8 mouse cellular contexts compared by ENCODE assay signal in the genomic region with DNA sequence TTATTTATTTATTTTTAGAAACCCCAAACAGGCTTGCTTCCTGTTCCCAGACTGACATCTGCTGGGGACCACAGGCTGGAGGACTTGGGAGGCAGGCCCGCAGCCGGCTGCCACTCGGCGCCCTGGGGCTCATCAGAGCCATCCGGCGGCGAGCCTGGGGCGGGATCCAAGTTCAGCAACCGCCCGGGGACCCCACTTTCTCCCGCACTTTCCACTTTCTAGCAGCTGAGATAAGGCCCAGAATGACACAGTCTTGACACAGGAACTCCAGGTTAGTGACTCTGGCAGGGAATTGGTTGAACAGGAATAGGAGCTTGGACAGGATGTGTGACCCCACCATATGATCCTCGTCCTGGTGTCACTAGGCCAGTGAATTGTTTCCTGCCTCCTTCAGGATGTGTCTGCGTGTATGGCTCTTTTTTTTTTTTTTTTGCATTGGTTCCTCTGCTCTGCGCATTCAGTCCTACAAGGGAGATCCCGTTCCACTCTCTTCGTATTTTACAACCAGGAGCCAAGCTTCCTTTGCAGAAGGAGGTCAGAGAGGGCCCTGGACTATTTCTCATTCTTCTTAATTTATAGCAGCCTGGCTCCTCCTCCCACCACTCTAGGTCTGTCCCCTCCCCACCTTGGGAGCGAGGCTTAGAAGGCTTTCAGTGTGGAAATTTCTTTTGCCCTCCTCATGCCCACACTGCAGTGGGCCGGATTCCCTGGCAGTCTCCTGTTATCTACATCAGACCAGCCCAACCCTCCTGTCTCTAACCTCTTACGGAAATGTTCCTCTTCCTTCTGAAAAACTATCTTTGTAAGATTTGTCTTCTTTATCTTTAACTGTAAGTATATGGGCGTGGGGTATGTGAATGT.
A peak's percentile ranks its signal among the peaks of the same experiment; 100 is the strongest.
DNase-seq lines count a peak whose midpoint lies in the region; ATAC-seq lines count a peak whose summit lies in the region.

No protein-coding gene starts in this region.

- 22% methylated on average over 20 of the region's 20 CpGs for WGBS in embryonic facial prominence, embryonic 15.5 days
- WGBS in lung, embryonic 16.5 days = 26% methylated on average over 20 of the region's 20 CpGs

- no peak overlapping the region for H3K9ac ChIP-seq in embryonic facial prominence, embryonic 15.5 days
- H3K9ac ChIP-seq in lung, embryonic 16.5 days (ENCODE audit: low read length) = peak overlapping the region; percentile 59

- peak overlapping the region; percentile 68; the same call in 1 of the 2 replicates for H3K27ac ChIP-seq in embryonic facial prominence, embryonic 15.5 days (replicated peaks)
- H3K27ac ChIP-seq in lung, embryonic 16.5 days (ENCODE audit: low read length) = peak overlapping the region; percentile 36; the same call in 1 of the 2 replicates

- no peak overlapping the region for H3K4me3 ChIP-seq in embryonic facial prominence, embryonic 15.5 days (replicated peaks)
- peak overlapping the region; percentile 25 for H3K4me3 ChIP-seq in lung, embryonic 16.5 days (ENCODE audit: low read length)

- peak overlapping the region; percentile 41 for H3K4me2 ChIP-seq in embryonic facial prominence, embryonic 15.5 days (replicated peaks)
- peak overlapping the region; percentile 45 for H3K4me2 ChIP-seq in lung, embryonic 16.5 days (ENCODE audit: low read depth, low read length)

- no peaks in the 10 kb centered on the region for H3K9me3 ChIP-seq in embryonic facial prominence, embryonic 15.5 days (replicated peaks)
- no peaks in the 10 kb centered on the region for H3K9me3 ChIP-seq in lung, embryonic 16.5 days (ENCODE audit: control insufficient read depth, low read length)

- DNase-seq in left cerebral cortex, postnatal 4 days = peak; percentile 22
- no peak for DNase-seq in left cerebral cortex, adult 18-20 months (ENCODE audit: low spot score in 2 of 2)
- DNase-seq in kidney, adult 11 months = peak; percentile 10
- no peak for DNase-seq in left cerebral cortex, postnatal 25 days (ENCODE audit: low spot score in 2 of 2)
- no peak for DNase-seq in cerebellum, adult 11-12 months

- intact Hi-C loops in left cerebral cortex, postnatal 4 days (cut with DNase I) = no loop called here
- intact Hi-C loops in left cerebral cortex, postnatal 25 days (cut with DNase I) = no loop called here

- peaks cover 15% of the 10 kb centered on the region for H3K4me1 ChIP-seq in embryonic facial prominence, embryonic 15.5 days
- peaks cover 9% of the 10 kb centered on the region for H3K4me1 ChIP-seq in lung, embryonic 16.5 days (replicated peaks; ENCODE audit: control insufficient read depth, insufficient read depth, low read length)

- no peaks in the 10 kb centered on the region; the same call in 1 of the 2 replicates for H3K27me3 ChIP-seq in embryonic facial prominence, embryonic 15.5 days
- no peaks in the 10 kb centered on the region; the same call in 1 of the 2 replicates for H3K27me3 ChIP-seq in lung, embryonic 16.5 days (ENCODE audit: control insufficient read depth, insufficient read depth, low read depth, low read length)

- ATAC-seq in embryonic facial prominence, embryonic 15.5 days (ENCODE audit: insufficient number of reproducible peaks, low FRiP score, low TSS enrichment, low read depth) = no peak
- peak; percentile 85 for ATAC-seq in lung, embryonic 16.5 days (ENCODE audit: low read depth)
- no peak for ATAC-seq in frontal cortex, adult (ENCODE audit: low TSS enrichment)

- H3K36me3 ChIP-seq in embryonic facial prominence, embryonic 15.5 days = no peaks in the 10 kb centered on the region
- H3K36me3 ChIP-seq in lung, embryonic 16.5 days (ENCODE audit: control insufficient read depth, insufficient read depth, low read length) = no peaks in the 10 kb centered on the region

Comparison
In these comparisons a context has a peak if more than half of its experiments do, and no peak if none do; other contexts are left out.
1. DNase-seq: peak in left cerebral cortex, postnatal 4 days (single experiment) and kidney, adult 11 months (single experiment); none in left cerebral cortex, adult 18-20 months (0 of 2), left cerebral cortex, postnatal 25 days (0 of 2) and cerebellum, adult 11-12 months (single experiment).